Mouse (Mus musculus) embryonic facial prominence, embryonic 11.5 days (tissue): Measurements from ENCODE around the gene Nup160. TPM values are rescaled to one million over a fixed set of nuclear protein-coding genes. Genes with fewer than 3 reads are reported as not detected.

Experiments used
- ATAC-seq: fragments of 200-750 bp; cut with Nextera tagmentation; replicated peaks from 2 replicates; pipeline ENCODE4 v1.8.0; 2017; ENCODE audit warnings: low read depth; ENCODE audit not compliant: insufficient number of reproducible peaks, low FRiP score, low TSS enrichment
- DNase-seq: peaks from one replicate; pipeline ENCODE4 v3.0.0-alpha.2; 2015; ENCODE audit warnings: low spot score
- H3K27ac ChIP-seq: fragments of 300-500 bp; sonication (generic); replicated peaks from 2 replicates; pipeline ENCODE4 v1.5.1; 2014; ENCODE audit warnings: mild to moderate bottlenecking, low read depth, low read length, control low read depth
- H3K27me3 ChIP-seq: fragments of 300-500 bp; sonication (generic); 2 replicates; pipeline ENCODE4 v1.6.1; 2014; ENCODE audit warnings: mild to moderate bottlenecking, low read length, moderate library complexity, mixed read lengths; ENCODE audit not compliant: control insufficient read depth, insufficient read depth
- H3K36me3 ChIP-seq: fragments of 300-500 bp; sonication (generic); replicated peaks from 2 replicates; pipeline ENCODE4 v1.6.1; 2014; ENCODE audit warnings: low read depth, mild to moderate bottlenecking, low read length, moderate library complexity, mixed read lengths; ENCODE audit not compliant: control insufficient read depth, insufficient read depth
- H3K4me1 ChIP-seq: fragments of 300-500 bp; sonication (generic); 2 replicates; pipeline ENCODE4 v1.6.1; 2014; ENCODE audit warnings: low read length, mixed read lengths; ENCODE audit not compliant: control insufficient read depth, insufficient read depth
- H3K4me2 ChIP-seq: fragments of 300-500 bp; sonication (generic); 2 replicates; pipeline ENCODE4 v1.6.1; 2014; ENCODE audit warnings: low read depth, mild to moderate bottlenecking, control low read depth, low read length, moderate library complexity
- H3K4me3 ChIP-seq: fragments of 300-500 bp; sonication (generic); 2 replicates; pipeline ENCODE4 v1.5.1; 2014; ENCODE audit warnings: low read depth, low read length, control low read depth
- H3K9ac ChIP-seq: fragments of 300-500 bp; sonication (generic); replicated peaks from 2 replicates; pipeline ENCODE4 v1.6.1; 2014; ENCODE audit warnings: mild to moderate bottlenecking, control low read depth, low read length
- H3K9me3 ChIP-seq: fragments of 300-500 bp; sonication (generic); replicated peaks from 2 replicates; pipeline ENCODE4 v1.6.1; 2016; ENCODE audit warnings: mild to moderate bottlenecking, low read length, inconsistent platforms, mixed read lengths; ENCODE audit not compliant: control insufficient read depth
- WGBS: fragments of 180-500 bp; shearing (Covaris S2); extraction: QIAGEN DNeasy Blood & Tissue Kit; methylation state at CpG from one replicate; pipeline ENCODE4 v1.1.7; 2014; 5-methylcytosine and 5-hydroxymethylcytosine counted together
- polyA plus RNA-seq: library from polyadenylated mRNA; unstranded; fragments of >200 nt; fragmentation: Nextera tagmentation; extraction: Ambion mirVana; gene quantifications from 2 replicates; pipeline ENCODE4 v1.2.1, GENCODE M21; 2014

The Nup160 gene
- polyA plus RNA-seq, 1 experiment from 2014 or later: 74.3 TPM

- Histone ChIP-seq H3K9ac (no peak overlapping the region), H3K27me3 (no peaks in the 10 kb centered on the region), H3K4me3 (no peak overlapping the region), H3K36me3 (no peaks in the 10 kb centered on the region), H3K4me2 (no peak overlapping the region), H3K9me3 (no peaks in the 10 kb centered on the region), H3K27ac (no peak overlapping the region), H3K4me1 (no peaks in the 10 kb centered on the region)
- DNase-seq (no peak), ATAC-seq (no peak)
- 71% methylated on average over 5 of the region's 5 CpGs for WGBS
These were observed 37.0 kb upstream of the Nup160 start for GRCm38 (mm10) chr2:90639747-90640699.

- no peak overlapping the region for H3K9ac ChIP-seq
- 82% methylated on average over 10 of the region's 10 CpGs for WGBS
- H3K4me1 ChIP-seq: no peaks in the 10 kb centered on the region
- no peaks in the 10 kb centered on the region for H3K36me3 ChIP-seq
- H3K9me3 ChIP-seq: no peaks in the 10 kb centered on the region
- no peaks in the 10 kb centered on the region for H3K27me3 ChIP-seq
- H3K4me2 ChIP-seq: no peak overlapping the region
- no peak for ATAC-seq
- H3K4me3 ChIP-seq: no peak overlapping the region
- DNase-seq: no peak
- H3K27ac ChIP-seq: no peak overlapping the region
These were observed 35.9 kb upstream of the Nup160 start for GRCm38 (mm10) chr2:90641007-90641709.

GRCm38 (mm10) chr2:90641710-90642039, 35.3 kb upstream of the Nup160 start:
- Histone ChIP-seq H3K9me3 (no peaks in the 10 kb centered on the region), H3K27me3 (no peaks in the 10 kb centered on the region), H3K9ac (no peak overlapping the region), H3K4me1 (no peaks in the 10 kb centered on the region), H3K36me3 (no peaks in the 10 kb centered on the region), H3K4me2 (no peak overlapping the region), H3K27ac (no peak overlapping the region), H3K4me3 (no peak overlapping the region)
- WGBS: 83% methylated on average over 4 of the region's 4 CpGs
- ATAC-seq (no peak), DNase-seq (no peak)

- 75% methylated on average over 6 of the region's 6 CpGs for WGBS
- Histone ChIP-seq H3K27me3 (no peaks in the 10 kb centered on the region), H3K4me2 (no peak overlapping the region), H3K9ac (no peak overlapping the region), H3K36me3 (no peaks in the 10 kb centered on the region), H3K4me3 (no peak overlapping the region), H3K4me1 (no peaks in the 10 kb centered on the region), H3K27ac (no peak overlapping the region), H3K9me3 (no peaks in the 10 kb centered on the region)
- DNase-seq (no peak), ATAC-seq (no peak)
These were observed 29.9 kb upstream of the Nup160 start for GRCm38 (mm10) chr2:90647084-90647483.

GRCm38 (mm10) chr2:90649405-90649804, 27.6 kb upstream of the Nup160 start:
- Histone ChIP-seq H3K4me2 (no peak overlapping the region), H3K36me3 (no peaks in the 10 kb centered on the region), H3K27me3 (no peaks in the 10 kb centered on the region), H3K27ac (no peak overlapping the region), H3K4me1 (no peaks in the 10 kb centered on the region), H3K9me3 (no peaks in the 10 kb centered on the region), H3K4me3 (no peak overlapping the region), H3K9ac (no peak overlapping the region)
- 86% methylated on average over 3 of the region's 3 CpGs for WGBS
- ATAC-seq (no peak), DNase-seq (no peak)

- H3K4me3 ChIP-seq: no peak overlapping the region
- H3K4me2 ChIP-seq: no peak overlapping the region
- H3K9me3 ChIP-seq: no peaks in the 10 kb centered on the region
- no peaks in the 10 kb centered on the region for H3K36me3 ChIP-seq
- H3K4me1 ChIP-seq: no peaks in the 10 kb centered on the region
- ATAC-seq: no peak
- no peak for DNase-seq
- no peak overlapping the region for H3K9ac ChIP-seq
- H3K27me3 ChIP-seq: no peaks in the 10 kb centered on the region
- WGBS: 75% methylated on average over 4 of the region's 4 CpGs
- no peak overlapping the region for H3K27ac ChIP-seq
These were observed 27.1 kb upstream of the Nup160 start for GRCm38 (mm10) chr2:90649965-90650364.

- 68% methylated on average over 9 of the region's 10 CpGs for WGBS
- DNase-seq (no peak), ATAC-seq (no peak)
- Histone ChIP-seq H3K4me2 (no peak overlapping the region), H3K27me3 (no peaks in the 10 kb centered on the region), H3K9me3 (no peaks in the 10 kb centered on the region), H3K36me3 (no peaks in the 10 kb centered on the region), H3K4me1 (no peaks in the 10 kb centered on the region), H3K4me3 (no peak overlapping the region), H3K9ac (no peak overlapping the region), H3K27ac (no peak overlapping the region)
These were observed 24.9 kb upstream of the Nup160 start for GRCm38 (mm10) chr2:90652101-90652500.

- Histone ChIP-seq H3K9me3 (no peaks in the 10 kb centered on the region), H3K27ac (no peak overlapping the region), H3K4me2 (no peak overlapping the region), H3K36me3 (no peaks in the 10 kb centered on the region), H3K4me1 (no peaks in the 10 kb centered on the region), H3K4me3 (no peak overlapping the region), H3K27me3 (no peaks in the 10 kb centered on the region), H3K9ac (no peak overlapping the region)
- WGBS: 67% methylated on average over 4 of the region's 4 CpGs
- DNase-seq (no peak), ATAC-seq (no peak)
These were observed 24.0 kb upstream of the Nup160 start for GRCm38 (mm10) chr2:90652993-90653392.
